Mouse (Mus musculus): Measurements from ENCODE around the gene Gif. TPM values are rescaled to one million over a fixed set of nuclear protein-coding genes. Genes with fewer than 3 reads are reported as not detected.

Gif gene
- polyA plus RNA-seq, 1 experiment from 2014 or later: not detected

- no peak for ATAC-seq (ENCODE audit: insufficient number of reproducible peaks, low FRiP score, low TSS enrichment, low read depth)
- Histone ChIP-seq H3K36me3 (ENCODE audit: control insufficient read depth, insufficient read depth, low read length) (no peaks in the 10 kb centered on the region), H3K27ac (replicated peaks; ENCODE audit: low read depth, low read length) (no peak overlapping the region), H3K9me3 (ENCODE audit: control insufficient read depth, low read length) (no peaks in the 10 kb centered on the region), H3K4me1 (ENCODE audit: control insufficient read depth, insufficient read depth, low read length) (no peaks in the 10 kb centered on the region), H3K4me2 (ENCODE audit: low read depth, severe bottlenecking) (no peak overlapping the region), H3K27me3 (ENCODE audit: control insufficient read depth, insufficient read depth, low read length) (no peaks in the 10 kb centered on the region), H3K9ac (ENCODE audit: low read length) (no peak overlapping the region), H3K4me3 (ENCODE audit: low read depth, low read length) (no peak overlapping the region)
- DNase-seq (ENCODE audit: low spot score): no peak
- 59% methylated on average over 1 of the region's 1 CpGs for WGBS
Measured at GRCm38 (mm10) chr19:11736455-11736854, 10.9 kb upstream of the Gif start.

GRCm38 (mm10) chr19:11745680-11746079 is 1.7 kb upstream of the Gif start:
- Histone ChIP-seq H3K4me3 (ENCODE audit: low read depth, low read length) (no peak overlapping the region), H3K4me1 (ENCODE audit: control insufficient read depth, insufficient read depth, low read length) (no peaks in the 10 kb centered on the region), H3K9ac (ENCODE audit: low read length) (no peak overlapping the region), H3K27ac (replicated peaks; ENCODE audit: low read depth, low read length) (no peak overlapping the region), H3K4me2 (ENCODE audit: low read depth, severe bottlenecking) (no peak overlapping the region), H3K36me3 (ENCODE audit: control insufficient read depth, insufficient read depth, low read length) (no peaks in the 10 kb centered on the region), H3K27me3 (ENCODE audit: control insufficient read depth, insufficient read depth, low read length) (no peaks in the 10 kb centered on the region), H3K9me3 (ENCODE audit: control insufficient read depth, low read length) (no peaks in the 10 kb centered on the region)
- DNase-seq (ENCODE audit: low spot score) (no peak), ATAC-seq (ENCODE audit: insufficient number of reproducible peaks, low FRiP score, low TSS enrichment, low read depth) (no peak)

GRCm38 (mm10) chr19:11765059-11765458 is 17.7 kb downstream of the Gif start:
- H3K4me2 ChIP-seq (ENCODE audit: low read depth, severe bottlenecking): no peak overlapping the region
- H3K4me1 ChIP-seq (ENCODE audit: control insufficient read depth, insufficient read depth, low read length): no peaks in the 10 kb centered on the region
- H3K9me3 ChIP-seq (ENCODE audit: control insufficient read depth, low read length): no peaks in the 10 kb centered on the region
- no peak overlapping the region for H3K9ac ChIP-seq (ENCODE audit: low read length)
- no peaks in the 10 kb centered on the region for H3K27me3 ChIP-seq (ENCODE audit: control insufficient read depth, insufficient read depth, low read length)
- H3K36me3 ChIP-seq (ENCODE audit: control insufficient read depth, insufficient read depth, low read length): no peaks in the 10 kb centered on the region
- WGBS: 83% methylated on average over 3 of the region's 3 CpGs
- DNase-seq (ENCODE audit: low spot score) (no peak), ATAC-seq (ENCODE audit: insufficient number of reproducible peaks, low FRiP score, low TSS enrichment, low read depth) (no peak)
- no peak overlapping the region for H3K4me3 ChIP-seq (ENCODE audit: low read depth, low read length)
- no peak overlapping the region for H3K27ac ChIP-seq (replicated peaks; ENCODE audit: low read depth, low read length)

DNA sequence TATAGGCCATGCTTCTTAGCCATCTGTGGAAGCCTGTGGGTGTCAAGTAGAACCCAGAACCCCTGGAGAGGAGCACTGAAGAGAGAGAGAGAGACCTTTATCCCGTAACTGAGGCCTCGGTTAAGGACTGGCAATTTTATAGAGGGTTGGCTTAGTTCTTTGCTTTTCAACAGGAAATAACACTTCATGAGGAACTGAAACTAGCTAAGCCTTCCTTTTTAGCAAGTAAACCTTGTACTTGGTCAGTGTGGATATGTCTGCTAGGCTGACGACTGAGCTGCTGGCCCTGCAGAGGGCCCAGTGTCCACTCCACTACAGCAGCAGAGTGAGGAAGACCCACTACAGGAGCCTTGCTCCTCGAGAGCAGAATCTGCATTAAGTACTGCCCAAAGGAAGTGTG is 19.1 kb downstream of the Gif start:
- Histone ChIP-seq H3K27ac (replicated peaks; ENCODE audit: low read depth, low read length) (no peak overlapping the region), H3K4me3 (ENCODE audit: low read depth, low read length) (no peak overlapping the region), H3K9me3 (ENCODE audit: control insufficient read depth, low read length) (no peaks in the 10 kb centered on the region), H3K27me3 (ENCODE audit: control insufficient read depth, insufficient read depth, low read length) (no peaks in the 10 kb centered on the region), H3K4me2 (ENCODE audit: low read depth, severe bottlenecking) (no peak overlapping the region), H3K36me3 (ENCODE audit: control insufficient read depth, insufficient read depth, low read length) (no peaks in the 10 kb centered on the region), H3K4me1 (ENCODE audit: control insufficient read depth, insufficient read depth, low read length) (no peaks in the 10 kb centered on the region), H3K9ac (ENCODE audit: low read length) (no peak overlapping the region)
- no peak for DNase-seq (ENCODE audit: low spot score)
- no peak for ATAC-seq (ENCODE audit: insufficient number of reproducible peaks, low FRiP score, low TSS enrichment, low read depth)
- WGBS: 74% methylated on average over 4 of the region's 4 CpGs

DNA sequence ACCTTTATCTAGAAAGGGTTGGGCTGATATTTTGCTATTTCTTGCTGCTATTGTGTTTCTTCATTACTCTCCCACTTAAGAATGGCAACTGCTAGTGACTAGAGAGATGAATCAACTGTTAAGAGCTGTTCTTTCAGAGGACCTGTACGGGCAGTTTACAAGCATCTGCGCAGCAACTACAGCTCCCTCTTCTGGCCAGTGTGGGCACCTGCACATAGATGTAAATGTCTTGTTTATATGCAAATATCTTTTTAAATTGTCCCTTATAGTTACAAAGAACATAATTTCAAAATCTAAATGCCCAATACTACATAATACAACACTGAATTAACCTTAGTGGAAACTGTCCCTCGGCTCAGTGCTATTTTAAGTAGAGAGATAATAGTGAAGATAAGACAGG is 20.8 kb downstream of the Gif start:
- Histone ChIP-seq H3K9me3 (ENCODE audit: control insufficient read depth, low read length) (no peaks in the 10 kb centered on the region), H3K27ac (replicated peaks; ENCODE audit: low read depth, low read length) (no peak overlapping the region), H3K36me3 (ENCODE audit: control insufficient read depth, insufficient read depth, low read length) (no peaks in the 10 kb centered on the region), H3K4me2 (ENCODE audit: low read depth, severe bottlenecking) (no peak overlapping the region), H3K27me3 (ENCODE audit: control insufficient read depth, insufficient read depth, low read length) (no peaks in the 10 kb centered on the region), H3K4me1 (ENCODE audit: control insufficient read depth, insufficient read depth, low read length) (no peaks in the 10 kb centered on the region), H3K4me3 (ENCODE audit: low read depth, low read length) (no peak overlapping the region), H3K9ac (ENCODE audit: low read length) (no peak overlapping the region)
- 15% methylated on average over 3 of the region's 3 CpGs for WGBS
- DNase-seq (ENCODE audit: low spot score) (no peak), ATAC-seq (ENCODE audit: insufficient number of reproducible peaks, low FRiP score, low TSS enrichment, low read depth) (no peak)

DNA sequence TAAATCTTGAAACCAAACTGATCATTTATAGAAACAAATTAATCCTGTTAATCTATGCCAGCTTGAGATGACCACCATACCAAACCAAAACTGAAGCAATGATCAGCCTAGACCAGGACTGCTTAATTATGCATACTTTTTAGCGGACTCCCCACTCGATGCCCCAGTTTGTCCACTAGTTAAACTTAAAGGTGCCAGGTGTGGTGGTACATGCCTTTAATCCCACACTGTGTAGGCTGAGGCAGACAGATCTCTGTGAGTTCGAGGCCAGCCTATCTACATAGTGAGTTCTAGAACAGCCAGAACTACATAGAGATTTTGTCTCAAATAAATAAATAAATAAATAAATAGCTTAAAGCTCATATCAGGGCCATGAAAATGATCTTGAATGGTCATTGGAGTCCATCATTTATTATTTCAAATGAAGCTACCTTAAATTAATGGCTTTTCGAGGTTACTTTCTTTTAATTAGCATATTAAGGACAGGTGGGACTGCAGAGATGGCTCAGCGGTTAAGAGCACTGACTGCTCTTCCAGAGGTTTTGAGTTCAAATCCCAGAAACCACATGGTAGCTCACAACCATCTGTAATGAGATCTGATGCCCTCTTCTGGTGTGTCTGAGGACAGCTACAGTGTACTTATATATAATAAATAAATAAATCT is 22.0 kb downstream of the Gif start:
- H3K27me3 ChIP-seq (ENCODE audit: control insufficient read depth, insufficient read depth, low read length): no peaks in the 10 kb centered on the region
- H3K9ac ChIP-seq (ENCODE audit: low read length): no peak overlapping the region
- no peak overlapping the region for H3K27ac ChIP-seq (replicated peaks; ENCODE audit: low read depth, low read length)
- no peaks in the 10 kb centered on the region for H3K4me1 ChIP-seq (ENCODE audit: control insufficient read depth, insufficient read depth, low read length)
- H3K4me2 ChIP-seq (ENCODE audit: low read depth, severe bottlenecking): no peak overlapping the region
- ATAC-seq (ENCODE audit: insufficient number of reproducible peaks, low FRiP score, low TSS enrichment, low read depth): no peak
- no peak overlapping the region for H3K4me3 ChIP-seq (ENCODE audit: low read depth, low read length)
- H3K36me3 ChIP-seq (ENCODE audit: control insufficient read depth, insufficient read depth, low read length): no peaks in the 10 kb centered on the region
- DNase-seq (ENCODE audit: low spot score): no peak
- WGBS: 86% methylated on average over 5 of the region's 5 CpGs
- no peaks in the 10 kb centered on the region for H3K9me3 ChIP-seq (ENCODE audit: control insufficient read depth, low read length)

GRCm38 (mm10) chr19:11770205-11770892 is 23.0 kb downstream of the Gif start, which contains the start of gene Mrpl16:
Mrpl16 (plus strand) TSS chr19:11770391.
- ATAC-seq (ENCODE audit: insufficient number of reproducible peaks, low FRiP score, low TSS enrichment, low read depth): peak; percentile 90
- Histone ChIP-seq H3K4me3 (ENCODE audit: low read depth, low read length) (peak within 1 kb of the TSS; percentile 64), H3K4me1 (ENCODE audit: control insufficient read depth, insufficient read depth, low read length) (no peaks in the 10 kb centered on the region), H3K9ac (ENCODE audit: low read length) (peak within 1 kb of the TSS; percentile 66), H3K9me3 (ENCODE audit: control insufficient read depth, low read length) (no peaks in the 10 kb centered on the region), H3K36me3 (ENCODE audit: control insufficient read depth, insufficient read depth, low read length) (no peaks in the 10 kb centered on the region; the same call in 1 of the 2 replicates), H3K27ac (replicated peaks; ENCODE audit: low read depth, low read length) (no peak within 1 kb of the TSS), H3K27me3 (ENCODE audit: control insufficient read depth, insufficient read depth, low read length) (no peaks in the 10 kb centered on the region), H3K4me2 (ENCODE audit: low read depth, severe bottlenecking) (peak within 1 kb of the TSS; percentile 67)
- DNase-seq (ENCODE audit: low spot score): peak; percentile 93
- WGBS: under 1% methylated on average over 30 of the region's 30 CpGs

DNA sequence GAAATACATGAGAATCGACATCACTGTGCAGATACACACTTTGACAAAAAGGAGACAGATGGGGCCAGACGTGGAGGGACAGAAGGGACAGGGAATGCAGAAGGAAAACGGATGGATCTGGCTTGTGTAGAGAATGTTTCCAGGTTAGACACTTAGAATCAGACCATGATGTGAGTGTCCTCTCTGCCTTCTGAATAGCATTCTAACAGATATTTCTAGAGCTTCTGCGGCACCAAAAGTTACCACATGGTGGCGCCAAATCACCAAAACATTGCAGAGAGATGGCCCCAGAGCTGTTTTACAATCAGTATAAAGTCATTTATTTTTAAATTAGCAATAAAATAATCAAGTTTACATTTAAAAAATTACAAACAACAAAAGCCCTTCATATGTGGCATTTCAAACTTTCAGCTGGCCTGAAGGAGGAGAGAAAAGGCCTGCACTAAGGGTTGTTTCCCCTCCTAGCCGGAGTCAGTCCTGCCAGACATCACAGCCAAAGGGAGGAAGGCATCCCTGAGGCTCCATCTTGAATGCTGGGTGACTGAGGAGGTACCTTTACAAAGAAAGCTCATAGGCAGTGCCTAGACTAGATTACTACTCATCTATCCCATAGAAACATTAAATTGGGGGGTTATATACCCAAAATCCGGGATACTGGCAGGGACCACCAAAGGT is 30.0 kb downstream of the Gif start:
- no peaks in the 10 kb centered on the region; the same call in 1 of the 2 replicates for H3K36me3 ChIP-seq (ENCODE audit: control insufficient read depth, insufficient read depth, low read length)
- H3K4me3 ChIP-seq (ENCODE audit: low read depth, low read length): no peak overlapping the region
- H3K4me1 ChIP-seq (ENCODE audit: control insufficient read depth, insufficient read depth, low read length): no peaks in the 10 kb centered on the region
- ATAC-seq (ENCODE audit: insufficient number of reproducible peaks, low FRiP score, low TSS enrichment, low read depth) (no peak), DNase-seq (ENCODE audit: low spot score) (peak; percentile 78)
- H3K27ac ChIP-seq (replicated peaks; ENCODE audit: low read depth, low read length): no peak overlapping the region
- no peaks in the 10 kb centered on the region for H3K27me3 ChIP-seq (ENCODE audit: control insufficient read depth, insufficient read depth, low read length)
- WGBS: 70% methylated on average over 7 of the region's 7 CpGs
- no peaks in the 10 kb centered on the region for H3K9me3 ChIP-seq (ENCODE audit: control insufficient read depth, low read length)
- no peak overlapping the region for H3K9ac ChIP-seq (ENCODE audit: low read length)
- no peak overlapping the region for H3K4me2 ChIP-seq (ENCODE audit: low read depth, severe bottlenecking)

All from limb, embryonic 11.5 days (tissue).